Mouse (Mus musculus) CH12.LX (cell line): ENCODE measurements around the gene Olfr1349.

Experiments
- BHLHE40 ChIP-seq: IDR thresholded peaks from 2 replicates; pipeline ENCODE4 v1.6.1; 2011; ENCODE audit warnings: mild to moderate bottlenecking, low read depth, low read length, improper control_type of control experiment
- CHD1 ChIP-seq: IDR thresholded peaks from 2 replicates; pipeline ENCODE4 v1.6.1; 2012; ENCODE audit warnings: low read depth, low read length, improper control_type of control experiment, inconsistent platforms
- CTCF ChIP-seq, 2 experiments: IDR thresholded peaks in 1 of 2; conservative IDR thresholded peaks in 1 of 2; 2 replicates each; pipeline ENCODE4 v1.5.1; 2011 to 2012; ENCODE audit warnings: low read depth in 2 of 2, low read length in 2 of 2, improper control_type of control experiment in 1 of 2, inconsistent platforms in 1 of 2, mild to moderate bottlenecking in 1 of 2, moderate library complexity in 1 of 2
- EP300 ChIP-seq: IDR thresholded peaks from 2 replicates; pipeline ENCODE4 v1.6.1; 2011; ENCODE audit warnings: low read length, improper control_type of control experiment
- JUN ChIP-seq: IDR thresholded peaks from 2 replicates; pipeline ENCODE4 v1.6.1; 2011; ENCODE audit warnings: low read depth, mild to moderate bottlenecking, low read length, improper control_type of control experiment, moderate library complexity; ENCODE audit not compliant: insufficient read depth
- MAZ ChIP-seq: IDR thresholded peaks from 2 replicates; pipeline ENCODE4 v1.6.1; 2012; ENCODE audit warnings: low read depth, mild to moderate bottlenecking, inconsistent platforms, low read length, improper control_type of control experiment, moderate library complexity
- MXI1 ChIP-seq: IDR thresholded peaks from 2 replicates; pipeline ENCODE4 v1.6.1; 2011; ENCODE audit warnings: mild to moderate bottlenecking, low read depth, low read length, improper control_type of control experiment
- NELFE ChIP-seq: IDR thresholded peaks from 2 replicates; pipeline ENCODE4 v1.6.1; 2011; ENCODE audit warnings: low read depth, low read length, improper control_type of control experiment
- POLR2A ChIP-seq: IDR thresholded peaks from 2 replicates; pipeline ENCODE4 v1.6.1; 2011; ENCODE audit warnings: low read depth, mild to moderate bottlenecking, improper control_type of control experiment, low read length
- POLR2AphosphoS2 ChIP-seq: IDR thresholded peaks from 2 replicates; pipeline ENCODE4 v1.6.1; 2011; ENCODE audit warnings: low read depth, low read length, improper control_type of control experiment
- RAD21 ChIP-seq: IDR thresholded peaks from 2 replicates; pipeline ENCODE4 v1.6.1; 2011; ENCODE audit warnings: low read depth, mild to moderate bottlenecking, low read length, improper control_type of control experiment, moderate library complexity
- SIN3A ChIP-seq: IDR thresholded peaks from 2 replicates; pipeline ENCODE4 v1.6.1; 2012; ENCODE audit warnings: low read length, improper control_type of control experiment, inconsistent platforms
- SMC3 ChIP-seq: IDR thresholded peaks from 2 replicates; pipeline ENCODE4 v1.6.1; 2011; ENCODE audit warnings: low read depth, low read length, improper control_type of control experiment
- UBTF ChIP-seq: IDR thresholded peaks from 2 replicates; pipeline ENCODE4 v1.6.1; 2012; ENCODE audit warnings: low read depth, mild to moderate bottlenecking, inconsistent platforms, low read length, improper control_type of control experiment, moderate library complexity

- TF ChIP-seq CHD1 (no peak), POLR2A (no peak), MAZ (no peak), EP300 (no peak), POLR2AphosphoS2 (no peak), RAD21 (no peak), CTCF (conservative IDR thresholded peaks at IDR 0.05 in 1 of 2, IDR thresholded peaks at IDR 0.05 in 1 of 2; ENCODE audit: low read depth in 2 of 2, low read length in 2 of 2) (no peak), SIN3A (no peak), JUN (no peak), MXI1 (no peak), SMC3 (no peak), BHLHE40 (no peak), UBTF (no peak), NELFE (no peak)
Measured at GRCm38 (mm10) chr7:6486841-6487240, 35.9 kb downstream of the Olfr1349 start, which contains the start of gene Olfr5.
